Mouse (Mus musculus): ENCODE measurements around the gene Arpc5l.
"Not testable (repeated sequence)": the region's sequence is repeated elsewhere in the genome, so short reads cannot be mapped to it uniquely, and the experiment has no call there.

Arpc5l gene

GRCm38 (mm10) chr2:38999381-38999780, 5.8 kb upstream of the Arpc5l start:
- intact Hi-C loops (cut with DNase I) = loop anchor here (2.0 to 10.0 kb wide), 2 partner anchors 73 to 205 kb away; partner anchors contain the start of gene Nr6a1

- intact Hi-C loops (cut with DNase I) = loop anchor here (2.0 to 10.0 kb wide), 2 partner anchors 73 to 205 kb away; partner anchors contain the start of gene Nr6a1
Observed at GRCm38 (mm10) chr2:38999910-39000586, 5.1 kb upstream of the Arpc5l start.

- intact Hi-C loops (cut with DNase I) = no loop called here
Observed at GRCm38 (mm10) chr2:39000587-39000919, 4.6 kb upstream of the Arpc5l start.

- intact Hi-C loops (cut with DNase I) = no loop called here
Observed at GRCm38 (mm10) chr2:39001866-39002265, 3.3 kb upstream of the Arpc5l start.

- intact Hi-C loops (cut with DNase I) = no loop called here
Observed at GRCm38 (mm10) chr2:39003106-39003505, 2.0 kb upstream of the Arpc5l start.

- intact Hi-C loops (cut with DNase I) = no loop called here
Observed at GRCm38 (mm10) chr2:39003512-39003911, 1.6 kb upstream of the Arpc5l start.

- intact Hi-C loops (cut with DNase I) = no loop called here
Observed at GRCm38 (mm10) chr2:39004372-39004771, 776 bp upstream of the Arpc5l start.

- intact Hi-C loops (cut with DNase I) = no loop called here
Observed at GRCm38 (mm10) chr2:39005574-39006079, 479 bp downstream of the Arpc5l start, which contains the start of gene Rpl35. Gene Rpl35, minus strand, starts transcription at chr2:39005624.

- intact Hi-C loops (cut with DNase I) = no loop called here
Observed at GRCm38 (mm10) chr2:39006149-39006730, 1.1 kb downstream of the Arpc5l start.

GRCm38 (mm10) chr2:39007865-39008264, 2.7 kb downstream of the Arpc5l start:
- intact Hi-C loops (cut with DNase I) = no loop called here

- intact Hi-C loops (cut with DNase I) = no loop called here
Observed at GRCm38 (mm10) chr2:39008350-39008851, 3.3 kb downstream of the Arpc5l start.

GRCm38 (mm10) chr2:39008954-39009365, 3.8 kb downstream of the Arpc5l start:
- intact Hi-C loops (cut with DNase I) = no loop called here

- intact Hi-C loops (cut with DNase I) = not testable (repeated sequence)
Observed at GRCm38 (mm10) chr2:39010144-39010543, 5.0 kb downstream of the Arpc5l start.

- intact Hi-C loops (cut with DNase I) = no loop called here
Observed at GRCm38 (mm10) chr2:39011264-39011663, 6.1 kb downstream of the Arpc5l start.

GRCm38 (mm10) chr2:39011971-39012370, 6.8 kb downstream of the Arpc5l start:
- intact Hi-C loops (cut with DNase I) = no loop called here

GRCm38 (mm10) chr2:39012768-39013279, 7.7 kb downstream of the Arpc5l start:
- intact Hi-C loops (cut with DNase I) = no loop called here

- intact Hi-C loops (cut with DNase I) = no loop called here
Observed at GRCm38 (mm10) chr2:39016581-39016980, 11.4 kb downstream of the Arpc5l start.

- intact Hi-C loops (cut with DNase I) = no loop called here
Observed at GRCm38 (mm10) chr2:39020004-39020403, 14.9 kb downstream of the Arpc5l start.

GRCm38 (mm10) chr2:39031611-39032010, 26.5 kb downstream of the Arpc5l start:
- intact Hi-C loops (cut with DNase I) = no loop called here

GRCm38 (mm10) chr2:39040215-39040614, 35.1 kb downstream of the Arpc5l start:
- intact Hi-C loops (cut with DNase I) = no loop called here

GRCm38 (mm10) chr2:39048515-39048914, 43.4 kb downstream of the Arpc5l start:
- intact Hi-C loops (cut with DNase I) = no loop called here

GRCm38 (mm10) chr2:39064687-39065399, 59.7 kb downstream of the Arpc5l start:
- intact Hi-C loops (cut with DNase I) = loop anchor here (5.0 kb wide), 1 partner anchor 127 kb away; the partner anchor contains the start of gene Scai
